Mouse (Mus musculus): Measurements from ENCODE around the gene Slc39a3.

Slc39a3 gene

GRCm38 (mm10) chr10:80985970-80986701 lies 51.1 kb downstream of the Slc39a3 start:
- no peak for DNase-seq (ENCODE audit: extremely low spot score, low read depth, low spot score)

DNA sequence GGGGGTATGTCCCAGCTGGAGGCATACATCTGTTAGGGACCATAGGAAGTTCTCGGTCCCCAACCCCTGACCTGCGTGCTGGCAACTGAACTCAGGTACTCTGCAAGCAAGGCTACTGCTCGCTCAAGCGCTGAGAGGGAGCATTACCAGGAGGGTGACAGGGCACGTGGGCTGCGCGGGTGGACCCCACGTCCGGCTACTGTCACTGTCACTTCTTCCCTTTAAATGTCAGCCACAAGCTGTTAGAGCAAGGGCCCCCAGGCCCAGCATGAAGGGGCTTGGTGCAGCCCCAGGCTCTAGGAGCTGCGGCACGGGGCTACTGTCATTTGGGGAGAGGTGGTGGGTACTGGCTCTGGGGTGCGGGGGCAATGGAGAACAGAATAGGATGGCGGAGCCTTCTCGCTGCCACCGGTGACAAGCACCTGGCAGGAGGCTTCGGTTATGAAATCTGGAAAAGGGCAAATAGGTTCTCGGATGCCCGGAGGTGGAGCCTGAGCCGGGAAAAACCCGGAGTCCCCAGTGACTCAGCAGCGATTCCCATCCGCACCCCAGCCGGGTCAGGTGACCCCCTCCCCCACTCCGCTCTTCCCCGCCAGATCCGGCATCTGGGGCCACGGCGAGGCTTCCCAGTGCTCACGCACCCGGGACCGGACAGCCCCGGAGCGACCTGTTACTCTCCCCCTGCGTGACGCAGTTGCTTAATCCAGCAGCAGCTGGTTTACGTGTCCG lies 51.8 kb downstream of the Slc39a3 start:
- DNase-seq (ENCODE audit: extremely low spot score, low read depth, low spot score) = no peak

GRCm38 (mm10) chr10:80984223-80984622 lies 53.0 kb downstream of the Slc39a3 start:
- no peak for DNase-seq (ENCODE audit: extremely low spot score, low read depth, low spot score)

DNA sequence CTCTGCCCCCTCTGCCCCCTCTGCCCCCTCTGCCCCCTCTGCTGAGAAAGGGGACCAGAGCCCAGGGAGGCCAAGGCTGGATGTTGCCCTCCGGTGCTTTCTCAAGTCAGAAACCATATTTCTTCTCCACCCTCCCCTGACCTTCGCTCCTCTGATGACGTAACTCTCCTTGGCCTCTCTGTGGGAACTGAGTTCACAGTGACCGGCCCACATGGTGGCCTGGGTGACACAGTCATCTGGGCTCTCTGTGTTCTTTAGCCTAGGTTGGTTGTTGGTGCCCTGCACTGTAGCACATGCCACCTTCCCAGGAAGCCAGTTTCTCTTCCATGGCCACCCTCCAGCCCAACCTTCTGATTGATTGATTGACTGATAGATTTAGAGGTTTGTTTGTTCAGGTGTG lies 54.8 kb downstream of the Slc39a3 start:
- no peak for DNase-seq (ENCODE audit: extremely low spot score, low read depth, low spot score)

DNA sequence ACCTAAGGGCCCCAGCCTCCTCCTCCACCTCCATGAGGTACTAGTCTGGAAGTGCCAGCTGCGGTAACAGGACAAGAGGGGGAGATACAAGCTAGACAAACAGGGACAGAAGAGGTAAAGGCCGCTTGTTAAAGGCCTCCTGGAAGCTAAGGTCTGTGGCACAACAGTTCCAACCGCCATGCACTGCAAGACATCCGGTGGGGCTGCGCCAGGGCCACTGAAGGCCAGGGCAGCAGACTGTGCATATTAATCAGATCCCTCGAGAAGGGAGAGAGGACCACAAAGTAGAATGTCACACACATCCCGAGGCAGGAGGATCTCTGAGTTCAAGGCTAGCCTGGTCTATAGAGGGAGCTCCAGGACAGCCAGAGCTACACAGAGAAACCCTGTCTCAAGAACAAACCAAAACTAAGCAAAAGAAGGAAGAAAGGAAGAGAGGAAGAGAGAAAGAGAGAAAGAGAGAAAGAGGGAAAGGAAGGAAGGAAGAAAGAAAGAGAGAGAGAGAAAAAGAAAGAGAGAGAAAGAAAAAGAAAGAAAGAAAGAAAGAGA lies 55.6 kb downstream of the Slc39a3 start:
- no peak for DNase-seq (ENCODE audit: extremely low spot score, low read depth, low spot score)
